Mouse (Mus musculus) ES-Bruce4 (cell line): Measurements from ENCODE around the gene Ppm1e.

Experiments
- CTCF ChIP-seq: IDR thresholded peaks from one replicate; pipeline ENCODE4 v1.8.1; 2011; ENCODE audit warnings: low read depth, low read length
- POLR2A ChIP-seq: IDR thresholded peaks from one replicate; pipeline ENCODE4 v1.8.1; 2011; ENCODE audit warnings: low read length; ENCODE audit not compliant: insufficient read depth

DNA sequence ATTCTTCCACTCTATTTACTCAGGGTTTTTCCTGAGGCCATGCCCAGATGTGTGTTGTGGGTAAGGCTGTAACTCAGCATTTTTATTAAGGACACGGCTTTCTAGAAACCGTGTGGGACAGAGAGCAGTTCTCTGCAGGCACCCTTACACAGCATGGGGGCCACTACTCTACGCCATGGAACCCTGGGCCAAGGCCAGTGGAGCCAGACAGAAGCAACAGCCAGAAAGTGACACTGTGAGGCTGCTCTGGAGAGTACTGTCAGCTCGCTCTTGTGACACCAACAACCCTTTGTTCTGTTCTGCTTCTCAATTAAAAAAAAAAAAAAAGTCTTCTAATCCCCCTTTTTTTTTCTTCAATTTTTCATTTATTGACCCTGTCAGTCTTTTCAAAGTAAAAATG, 88.4 kb downstream of the Ppm1e start:
- TF ChIP-seq POLR2A = no peak
- TF ChIP-seq CTCF = no peak
